Mouse (Mus musculus): Measurements from ENCODE around the gene Wnt6.

GRCm38 (mm10) chr1:74818509-74818908 is 46.8 kb downstream of the Wnt6 start:
- TF ChIP-seq GATA1 (IDR thresholded peaks at IDR 0.05; ENCODE audit: borderline replicate concordance, low read length), result no peak
- TF ChIP-seq FLI1 (IDR thresholded peaks at IDR 0.05; ENCODE audit: low read length), result no peak

Data from megakaryocyte, embryonic 14.5 days (primary cell).